Mouse (Mus musculus) natural killer cell, adult 2 months (primary cell): ENCODE measurements around the gene Tdrkh.
A peak's percentile ranks its signal among the peaks of the same experiment; 100 is the strongest.

Experiments
- DNase-seq, 2 experiments: peaks; one replicate each; pipeline ENCODE4 v3.0.0; 2022; ENCODE audit warnings: low spot score in 2 of 2

Tdrkh gene

DNA sequence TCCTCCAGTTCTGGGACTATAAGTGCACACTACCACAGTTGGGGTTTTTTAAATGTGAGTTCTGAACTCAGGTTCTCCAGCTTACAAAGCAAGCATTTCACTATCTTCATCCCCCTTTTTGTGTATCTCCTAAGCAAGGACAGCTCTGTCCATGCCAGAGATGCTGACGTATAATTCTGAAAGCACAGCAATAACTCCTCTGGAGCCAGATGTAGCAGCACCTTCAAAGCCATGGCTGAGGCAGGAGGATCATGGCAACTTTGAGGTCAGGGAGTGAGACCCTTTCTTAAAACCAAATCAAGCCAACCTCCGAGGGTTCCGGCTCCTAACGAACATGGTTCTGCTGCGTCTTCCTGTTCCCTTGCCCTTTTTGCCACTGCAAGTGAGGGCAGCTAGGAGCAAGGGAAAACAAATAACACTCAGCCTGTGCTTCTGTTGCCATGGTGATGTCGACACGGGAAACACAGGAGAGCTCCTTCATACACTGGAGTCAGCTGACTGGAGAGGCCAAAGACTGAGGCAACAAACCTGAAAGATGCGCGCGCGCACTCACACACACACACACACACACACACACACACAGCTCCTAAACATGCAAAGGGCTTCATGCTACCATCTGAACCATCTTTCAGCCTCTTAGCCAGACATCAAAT, 51.0 kb downstream of the Tdrkh start:
- DNase-seq: no peak

- no peak for DNase-seq
Observed at GRCm38 (mm10) chr3:94465632-94466430, 52.8 kb downstream of the Tdrkh start.

DNA sequence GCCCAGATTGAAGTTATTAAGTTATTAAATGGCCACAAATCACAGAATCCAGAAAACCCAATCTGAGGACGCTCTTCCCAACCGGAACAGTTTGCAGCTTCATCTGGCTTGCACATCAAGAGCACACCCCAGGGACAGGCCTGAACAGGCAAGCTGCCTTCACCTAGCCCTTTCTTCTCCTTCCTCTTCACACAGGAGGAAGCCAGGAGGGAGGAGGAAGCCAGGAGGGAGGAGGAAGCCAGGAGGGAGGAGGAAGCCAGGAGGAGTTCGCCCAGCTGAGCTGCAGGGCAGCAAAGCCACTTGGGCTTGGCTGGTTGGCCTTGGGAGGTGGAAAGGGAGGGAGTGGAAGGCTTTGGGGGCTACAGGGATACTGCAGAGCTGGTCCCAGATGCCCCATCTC, 55.9 kb downstream of the Tdrkh start:
- no peak for DNase-seq

DNA sequence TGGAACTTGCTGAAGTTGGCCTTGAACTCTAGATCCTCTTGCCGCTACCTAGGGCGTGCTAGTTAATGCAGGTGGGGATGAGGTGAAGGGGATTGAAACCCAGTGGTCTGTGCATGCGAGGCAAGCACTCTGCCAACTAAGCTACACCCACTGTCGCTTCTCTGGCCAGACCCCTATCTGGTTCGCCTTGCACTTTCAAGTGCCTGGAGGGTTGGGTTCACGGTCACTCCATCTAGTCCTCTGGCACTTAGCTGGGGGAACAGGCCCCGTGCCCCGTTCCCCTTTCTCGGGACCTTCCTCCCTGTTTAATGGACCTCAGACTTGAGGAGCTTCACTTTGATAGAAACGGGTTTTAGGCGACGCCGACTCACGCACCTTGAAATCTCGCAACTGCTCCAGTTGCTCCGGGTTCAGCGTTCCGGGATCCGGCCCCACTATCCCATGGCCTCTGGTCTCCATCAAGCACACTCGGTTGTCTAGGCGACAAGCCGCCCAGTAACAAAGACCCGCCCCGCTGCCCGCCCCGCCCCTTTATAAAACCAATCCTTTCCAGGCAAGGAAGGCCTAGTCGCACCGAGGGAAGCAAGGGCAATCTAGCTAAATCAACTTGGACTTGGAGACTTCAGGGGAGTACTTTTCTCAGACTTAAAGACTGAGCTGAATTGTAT, 59.5 kb downstream of the Tdrkh start:
- no peak for DNase-seq

GRCm38 (mm10) chr3:94473115-94473505, 60.0 kb downstream of the Tdrkh start:
- no peak for DNase-seq

DNA sequence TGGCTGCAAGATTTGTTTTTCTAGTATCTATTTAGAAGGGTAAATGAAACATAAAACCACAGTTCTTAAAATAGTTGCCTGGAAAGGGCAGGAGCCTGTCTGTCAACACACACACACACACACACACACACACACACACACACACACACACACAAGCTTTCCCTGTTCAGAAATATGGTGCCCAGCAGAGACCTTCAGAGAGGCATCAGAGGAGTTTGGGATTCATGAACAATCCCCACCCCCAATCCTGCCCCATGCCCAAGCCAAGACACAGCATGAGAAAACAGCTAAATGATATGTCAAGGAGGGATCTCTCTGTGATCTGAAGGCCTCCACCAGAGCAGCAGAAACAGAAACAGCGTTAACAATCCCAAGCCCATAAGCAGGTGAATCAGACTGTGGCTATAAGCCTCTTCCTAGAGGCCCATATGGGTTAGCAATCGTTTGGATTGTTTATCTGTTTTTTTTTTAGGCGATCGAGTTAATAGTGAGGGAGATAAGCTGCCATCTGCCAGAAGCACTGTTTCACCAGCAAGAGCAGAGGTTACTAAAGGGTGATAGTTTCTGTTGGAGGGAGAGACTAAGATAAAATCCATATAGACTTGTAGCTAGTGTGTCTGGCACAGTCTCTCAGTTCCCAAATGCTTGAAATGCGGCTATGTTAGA, 60.6 kb downstream of the Tdrkh start:
- no peak for DNase-seq

- no peak for DNase-seq
Observed at GRCm38 (mm10) chr3:94476301-94477035, 63.4 kb downstream of the Tdrkh start.

GRCm38 (mm10) chr3:94477444-94477843, 64.4 kb downstream of the Tdrkh start:
- no peak for DNase-seq

- no peak for DNase-seq
Observed at GRCm38 (mm10) chr3:94477981-94478422, 64.9 kb downstream of the Tdrkh start, which contains the start of gene Celf3. Gene Celf3, plus strand, starts transcription at chr3:94478295.

- no peak for DNase-seq
Observed at GRCm38 (mm10) chr3:94478591-94479169, 65.6 kb downstream of the Tdrkh start.

DNA sequence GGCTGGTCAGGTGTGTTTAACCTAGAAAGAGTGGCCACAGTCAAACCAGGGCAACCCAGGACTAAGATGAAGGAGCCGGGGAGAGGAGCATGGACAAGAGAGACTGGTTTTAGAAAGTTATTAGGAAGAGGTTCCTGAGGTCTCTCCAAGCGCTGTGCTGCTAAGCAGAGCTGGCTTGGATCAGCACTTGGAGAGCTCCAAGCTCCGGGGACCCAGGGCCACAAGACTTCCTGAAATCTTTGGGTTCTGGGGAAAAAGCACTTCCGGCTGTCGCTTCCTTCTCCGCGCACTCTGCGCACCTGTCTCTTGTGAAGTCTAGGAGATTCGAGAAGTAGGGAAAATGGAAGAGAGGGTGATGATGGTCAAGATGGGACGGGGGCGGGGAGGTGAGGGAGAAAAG, 66.5 kb downstream of the Tdrkh start:
- no peak for DNase-seq

DNA sequence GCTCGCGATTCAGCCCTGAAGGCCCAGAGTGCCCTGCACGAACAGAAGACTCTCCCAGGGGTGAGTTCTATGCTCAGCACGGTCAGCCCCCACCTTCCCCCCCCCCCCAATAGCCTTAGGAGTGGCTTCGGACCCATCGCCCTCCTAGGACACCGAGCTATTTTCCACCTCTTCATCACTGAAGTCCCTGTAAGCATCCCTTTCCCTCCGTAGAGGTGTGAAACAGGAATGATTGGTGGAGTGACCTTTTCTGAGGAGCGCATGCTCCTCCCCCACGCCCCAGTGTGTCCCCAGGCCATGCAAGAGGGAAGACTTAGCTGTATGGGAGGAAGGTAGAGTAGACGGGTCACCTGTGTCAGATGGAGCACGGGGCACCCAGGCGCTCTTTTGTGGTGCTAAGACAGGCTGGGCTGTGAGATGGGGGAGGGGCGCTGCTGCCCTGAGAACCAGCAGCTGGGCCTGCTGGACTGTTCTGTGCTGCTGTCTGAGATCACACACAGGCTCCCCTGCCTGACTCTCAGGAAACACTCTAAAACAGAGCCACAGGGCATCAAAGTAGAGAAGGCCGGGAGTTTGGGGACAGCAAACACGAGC, 67.3 kb downstream of the Tdrkh start, which contains the start of gene Riiad1:
Gene Riiad1, minus strand, starts transcription at position 51 of the 594 bp plus-strand sequence.
- no peak for DNase-seq

DNA sequence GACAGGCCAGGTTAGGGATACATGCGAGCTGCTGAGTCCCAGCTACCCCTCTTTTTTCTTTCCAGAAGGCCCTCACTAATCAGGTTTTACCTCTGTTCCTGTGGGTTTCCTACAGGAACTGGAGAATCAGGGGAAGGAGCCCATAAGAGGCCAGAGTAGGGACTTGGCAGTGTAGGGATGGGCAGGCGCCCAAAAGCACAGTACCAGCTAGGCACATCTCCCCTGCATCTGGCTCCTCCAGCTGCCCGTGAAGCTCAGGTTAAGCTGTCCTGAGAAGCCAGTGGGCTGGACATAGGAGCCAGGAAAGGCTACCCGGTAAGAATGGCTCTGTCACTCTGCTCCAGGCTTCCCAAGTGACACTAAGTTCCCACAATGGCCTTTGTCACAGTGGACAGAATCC, 68.4 kb downstream of the Tdrkh start:
- no peak for DNase-seq

DNA sequence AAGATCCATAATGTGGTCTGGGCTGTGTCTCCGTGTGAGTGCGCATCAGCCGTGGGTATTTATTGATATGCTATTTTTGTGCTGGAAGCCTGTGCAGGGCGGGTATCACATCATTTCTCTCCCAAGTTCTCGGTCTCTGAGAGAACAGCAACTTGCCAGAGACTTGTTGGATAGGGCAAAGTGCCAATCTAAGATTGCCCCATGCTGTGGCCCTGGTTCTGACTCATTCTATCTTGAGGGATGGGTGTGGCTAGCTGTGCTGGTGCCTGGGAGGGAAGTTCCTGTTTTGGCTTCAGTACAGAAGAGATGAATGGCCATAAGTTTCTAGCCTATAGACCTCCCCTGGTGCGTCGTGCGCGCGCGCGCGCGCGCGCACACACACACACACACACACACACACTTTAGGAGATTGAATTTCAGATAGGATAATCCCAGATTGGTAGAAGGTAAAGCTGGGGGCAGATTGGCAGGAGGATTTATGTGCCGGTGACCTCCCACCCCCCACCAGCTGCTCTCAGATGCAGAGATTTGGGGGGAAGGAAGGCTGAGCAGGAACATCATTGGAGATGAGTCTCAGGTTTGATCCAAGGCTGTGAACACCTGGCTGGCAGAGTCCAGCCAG, 69.8 kb downstream of the Tdrkh start:
- DNase-seq: peak in 1 of 2 experiments; percentile 11

GRCm38 (mm10) chr3:94483790-94484439, 70.8 kb downstream of the Tdrkh start:
- no peak for DNase-seq
